Mouse (Mus musculus): ENCODE measurements around the gene BC051665. TPM values are rescaled to one million over a fixed set of nuclear protein-coding genes. Genes with fewer than 3 reads are reported as not detected.

Gene BC051665
- polyA plus RNA-seq, 1 experiment from 2014 or later, result not detected

DNA sequence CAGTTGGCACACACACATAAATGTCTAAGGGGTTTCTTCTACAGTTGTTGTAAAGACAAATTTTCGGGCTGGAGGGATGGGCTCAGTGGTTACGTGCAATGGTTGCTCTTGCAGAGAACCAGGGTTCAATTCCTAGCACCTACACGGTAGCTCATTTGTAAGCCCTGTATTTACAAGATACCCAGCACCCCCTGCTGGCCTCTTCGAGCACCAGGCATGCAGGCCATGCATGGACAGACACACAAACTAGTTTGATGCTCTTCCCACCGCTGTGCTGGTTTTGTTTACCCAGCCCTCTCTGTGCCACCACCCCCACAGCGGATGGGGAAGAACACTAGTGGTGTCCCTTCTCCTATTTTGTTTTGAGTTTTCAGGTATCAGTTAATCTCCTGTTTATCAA is 45.9 kb downstream of the BC051665 start:
- WGBS, result 94% methylated on average over 6 of the region's 6 CpGs
- no peak for ATAC-seq (ENCODE audit: low FRiP score, low read depth)
- H3K27ac ChIP-seq (replicated peaks), result no peak overlapping the region
- H3K9ac ChIP-seq (replicated peaks), result no peak overlapping the region
- peaks cover 25% of the 10 kb centered on the region for H3K4me1 ChIP-seq
- H3K9me3 ChIP-seq, result no peaks in the 10 kb centered on the region
- no peak overlapping the region for H3K4me2 ChIP-seq (replicated peaks)
- no peak overlapping the region for H3K4me3 ChIP-seq
- no peaks in the 10 kb centered on the region for H3K27me3 ChIP-seq
- H3K36me3 ChIP-seq, result peaks cover 24% of the 10 kb centered on the region

- no peak overlapping the region for H3K27ac ChIP-seq (replicated peaks)
- H3K27me3 ChIP-seq, result no peaks in the 10 kb centered on the region
- H3K4me3 ChIP-seq, result no peak overlapping the region
- H3K9me3 ChIP-seq, result no peaks in the 10 kb centered on the region
- peaks cover 19% of the 10 kb centered on the region for H3K4me1 ChIP-seq
- H3K4me2 ChIP-seq (replicated peaks), result peak overlapping the region; percentile 19
- H3K36me3 ChIP-seq, result peaks cover 37% of the 10 kb centered on the region
- ATAC-seq (ENCODE audit: low FRiP score, low read depth), result peak; percentile 78
- 15% methylated on average over 9 of the region's 9 CpGs for WGBS
- no peak overlapping the region for H3K9ac ChIP-seq (replicated peaks)
Observed at GRCm38 (mm10) chr13:60738429-60738828, 47.7 kb downstream of the BC051665 start.

GRCm38 (mm10) chr13:60737632-60738324 is 48.4 kb downstream of the BC051665 start:
- Histone ChIP-seq H3K27ac (replicated peaks) (no peak overlapping the region), H3K9ac (replicated peaks) (no peak overlapping the region), H3K4me2 (replicated peaks) (peak overlapping the region; percentile 19), H3K27me3 (no peaks in the 10 kb centered on the region), H3K4me3 (no peak overlapping the region), H3K4me1 (peaks cover 18% of the 10 kb centered on the region), H3K36me3 (peaks cover 42% of the 10 kb centered on the region), H3K9me3 (no peaks in the 10 kb centered on the region)
- WGBS, result 29% methylated on average over 9 of the region's 9 CpGs
- peak; percentile 71 for ATAC-seq (ENCODE audit: low FRiP score, low read depth)

GRCm38 (mm10) chr13:60736421-60737105 is 49.6 kb downstream of the BC051665 start:
- WGBS, result 81% methylated on average over 13 of the region's 13 CpGs

GRCm38 (mm10) chr13:60735306-60735705 is 50.9 kb downstream of the BC051665 start:
- H3K27ac ChIP-seq (replicated peaks), result no peak overlapping the region
- H3K9ac ChIP-seq (replicated peaks), result no peak overlapping the region
- H3K9me3 ChIP-seq, result no peaks in the 10 kb centered on the region
- no peak overlapping the region for H3K4me3 ChIP-seq
- no peak for ATAC-seq (ENCODE audit: low FRiP score, low read depth)
- peaks cover 49% of the 10 kb centered on the region for H3K36me3 ChIP-seq
- 90% methylated on average over 9 of the region's 9 CpGs for WGBS
- H3K4me2 ChIP-seq (replicated peaks), result no peak overlapping the region
- H3K4me1 ChIP-seq, result peaks cover 18% of the 10 kb centered on the region
- H3K27me3 ChIP-seq, result no peaks in the 10 kb centered on the region

More at GRCm38 (mm10) chr13:60736421-60737105, 49.6 kb downstream of the BC051665 start:
- H3K9ac ChIP-seq (replicated peaks), result no peak overlapping the region
- H3K27me3 ChIP-seq, result no peaks in the 10 kb centered on the region
- H3K4me1 ChIP-seq, result peaks cover 18% of the 10 kb centered on the region
- peaks cover 47% of the 10 kb centered on the region for H3K36me3 ChIP-seq
- H3K4me2 ChIP-seq (replicated peaks), result no peak overlapping the region
- no peak overlapping the region for H3K4me3 ChIP-seq
- ATAC-seq (ENCODE audit: low FRiP score, low read depth), result no peak
- H3K9me3 ChIP-seq, result no peaks in the 10 kb centered on the region
- 0 out of 2 replicates have a peak overlapping the region, but pooled peaks have one; percentile 35 for H3K27ac ChIP-seq (replicated peaks)

Other genes starting within 250 kb of the BC051665 start
- gene Dapk1, start 184.4 kb downstream of the BC051665 start, polyA plus RNA-seq (2016; fragmentation: Nextera tagmentation; extraction: Ambion mirVana), result 36.1 and 36.7 TPM in 2 replicates
- not detected in 2 replicates for gene Ctsll3, start 16.5 kb upstream of the BC051665 start, polyA plus RNA-seq (2016; fragmentation: Nextera tagmentation; extraction: Ambion mirVana)
- 0.17 TPM in 1 of 2 replicates, not detected in the other for gene 4930486L24Rik, start 78.1 kb upstream of the BC051665 start, polyA plus RNA-seq (2016; fragmentation: Nextera tagmentation; extraction: Ambion mirVana)
- not detected in 2 replicates for gene Gm49392, start 110.5 kb upstream of the BC051665 start, polyA plus RNA-seq (2016; fragmentation: Nextera tagmentation; extraction: Ambion mirVana)
- gene Ctla2b, start 111.1 kb upstream of the BC051665 start, polyA plus RNA-seq (2016; fragmentation: Nextera tagmentation; extraction: Ambion mirVana), result 2.0 and 2.7 TPM in 2 replicates
- not detected in 2 replicates for gene Tpbpb, start 118.5 kb upstream of the BC051665 start, polyA plus RNA-seq (2016; fragmentation: Nextera tagmentation; extraction: Ambion mirVana)
- not detected in 2 replicates for gene Gm49393, start 149.2 kb upstream of the BC051665 start, polyA plus RNA-seq (2016; fragmentation: Nextera tagmentation; extraction: Ambion mirVana)
- 1.4 TPM in 1 of 2 replicates, not detected in the other for gene Gm49391, start 150.2 kb upstream of the BC051665 start, polyA plus RNA-seq (2016; fragmentation: Nextera tagmentation; extraction: Ambion mirVana)
- gene Ctla2a, start 150.3 kb upstream of the BC051665 start, polyA plus RNA-seq (2016; fragmentation: Nextera tagmentation; extraction: Ambion mirVana), result 10.8 and 12.0 TPM in 2 replicates
- gene Tpbpa, start 155.6 kb upstream of the BC051665 start, polyA plus RNA-seq (2016; fragmentation: Nextera tagmentation; extraction: Ambion mirVana), result not detected in 2 replicates
- gene Ctsj, start 219.6 kb upstream of the BC051665 start, polyA plus RNA-seq (2016; fragmentation: Nextera tagmentation; extraction: Ambion mirVana), result not detected in 2 replicates